In the genomic region with DNA sequence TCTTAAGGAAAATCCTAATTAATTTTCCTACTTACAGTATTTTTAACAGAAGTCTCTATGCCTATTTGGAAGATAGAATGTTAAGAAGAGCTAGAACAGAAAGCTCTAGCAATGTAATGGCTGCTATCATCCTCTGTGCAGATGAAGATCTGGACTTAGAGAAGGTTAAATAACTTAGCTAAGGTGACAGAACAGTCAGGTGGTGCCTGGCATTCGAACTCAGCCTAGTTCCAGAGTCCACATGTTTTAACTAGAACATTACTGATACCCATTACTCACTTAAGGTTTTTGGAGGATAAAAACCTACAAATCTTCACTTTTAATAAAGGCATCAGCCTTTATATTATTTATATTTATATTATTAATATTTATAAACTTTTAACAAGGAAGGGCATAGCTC, we compare ENCODE assay signal across 19 mouse cellular contexts. TPM values are rescaled to one million over a fixed set of nuclear protein-coding genes. Genes with fewer than 3 reads are reported as not detected.
"Had no signal": no experiment of that assay in that cellular context is flagged by ENCODE, and none has a peak within 500 bp of the region (broad histone marks: within the 10 kb centered on the region; RNA-seq: fewer than 3 reads in every experiment).

No protein-coding gene starts in this region.

- H3K4me1 ChIP-seq: lung, embryonic 15.5 days; megakaryocyte, embryonic 14.5 days; midbrain, embryonic 15.5 days; neural tube, embryonic 12.5 days; stomach, embryonic 15.5 days had no signal

- H3K36me3 ChIP-seq: lung, embryonic 15.5 days; midbrain, embryonic 13.5 days; midbrain, embryonic 15.5 days; neural tube, embryonic 12.5 days; stomach, embryonic 15.5 days had no signal

- H3K4me2 ChIP-seq: lung, embryonic 15.5 days; midbrain, embryonic 11.5 days; midbrain, embryonic 13.5 days; midbrain, embryonic 15.5 days; neural tube, embryonic 12.5 days; stomach, embryonic 15.5 days had no signal

- H3K9me3 ChIP-seq: lung, embryonic 15.5 days; megakaryocyte, embryonic 14.5 days; midbrain, embryonic 13.5 days; midbrain, embryonic 15.5 days; neural tube, embryonic 12.5 days; stomach, embryonic 15.5 days had no signal

- H3K4me3 ChIP-seq: lung, embryonic 15.5 days; megakaryocyte, embryonic 14.5 days; midbrain, embryonic 13.5 days; midbrain, embryonic 15.5 days; neural tube, embryonic 12.5 days; stomach, embryonic 15.5 days had no signal

- DNase-seq: lung, postnatal 14 days; lung, postnatal 36 days; right cerebral cortex, postnatal 14 days; thymus, adult 2 months; thymus, postnatal 25 days; thymus, postnatal 4 days had no signal

- H3K9ac ChIP-seq: lung, embryonic 15.5 days; midbrain, embryonic 13.5 days; midbrain, embryonic 15.5 days; neural tube, embryonic 12.5 days; stomach, embryonic 15.5 days had no signal

- H3K27ac ChIP-seq: lung, embryonic 15.5 days; macrophage; midbrain, embryonic 13.5 days; midbrain, embryonic 15.5 days; neural tube, embryonic 12.5 days; stomach, embryonic 15.5 days; stomach, postnatal 0 days had no signal

- H3K27me3 ChIP-seq: lung, embryonic 15.5 days; megakaryocyte, embryonic 14.5 days; midbrain, embryonic 13.5 days; midbrain, embryonic 15.5 days; neural tube, embryonic 12.5 days; stomach, embryonic 15.5 days had no signal

- ATAC-seq: lung, postnatal 0 days; midbrain, embryonic 13.5 days; midbrain, embryonic 15.5 days had no signal

RNA-seq across cellular contexts. Expression of a gene that starts 43.0 kb away (rescaled TPM):
- polyA plus RNA-seq: lung, embryonic 15.5 days; midbrain, embryonic 13.5 days; midbrain, embryonic 15.5 days; midbrain, postnatal 0 days; neural tube, embryonic 12.5 days; neural tube, embryonic 14.5 days; stomach, embryonic 15.5 days; stomach, postnatal 0 days; testis, adult 2 months had no signal
